Mouse (Mus musculus) central nervous system, embryonic 11.5 days (tissue): ENCODE data around the gene Epop. TPM values are rescaled to one million over a fixed set of nuclear protein-coding genes. Genes with fewer than 3 reads are reported as not detected.

ENCODE experiments used
- polyA plus RNA-seq: library from polyadenylated mRNA; depleted of rRNA; stranded (reverse); fragments of >200 nt; gene quantifications from 2 replicates; pipeline ENCODE4 v1.2.3, GENCODE M21; 2012; rRNA removed

The Epop gene
- polyA plus RNA-seq = 12.7 and 22.7 TPM in 2 replicates

DNA sequence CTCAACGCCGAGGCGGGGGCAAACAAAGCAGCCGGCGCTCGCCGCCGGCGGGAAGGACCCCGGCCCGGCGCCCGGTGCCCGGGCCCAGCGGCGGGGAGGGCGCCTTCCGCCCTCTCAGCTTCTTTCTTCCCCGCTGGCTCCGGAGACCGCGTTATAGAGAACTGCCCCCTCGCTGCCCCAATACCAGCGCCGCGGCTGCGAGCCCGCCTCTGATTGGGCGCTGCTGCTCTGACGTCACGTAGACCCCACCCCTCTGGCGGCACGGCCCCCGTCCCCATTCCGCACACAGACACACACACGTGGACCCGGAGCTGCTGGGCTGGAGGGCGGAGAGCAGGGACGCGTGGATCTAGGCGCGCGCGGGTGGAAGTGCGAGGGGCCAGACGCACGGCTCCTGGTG, at the start of gene Epop:
Gene Epop (minus strand): TSS at position 127 of the 400 bp plus-strand sequence.

DNA sequence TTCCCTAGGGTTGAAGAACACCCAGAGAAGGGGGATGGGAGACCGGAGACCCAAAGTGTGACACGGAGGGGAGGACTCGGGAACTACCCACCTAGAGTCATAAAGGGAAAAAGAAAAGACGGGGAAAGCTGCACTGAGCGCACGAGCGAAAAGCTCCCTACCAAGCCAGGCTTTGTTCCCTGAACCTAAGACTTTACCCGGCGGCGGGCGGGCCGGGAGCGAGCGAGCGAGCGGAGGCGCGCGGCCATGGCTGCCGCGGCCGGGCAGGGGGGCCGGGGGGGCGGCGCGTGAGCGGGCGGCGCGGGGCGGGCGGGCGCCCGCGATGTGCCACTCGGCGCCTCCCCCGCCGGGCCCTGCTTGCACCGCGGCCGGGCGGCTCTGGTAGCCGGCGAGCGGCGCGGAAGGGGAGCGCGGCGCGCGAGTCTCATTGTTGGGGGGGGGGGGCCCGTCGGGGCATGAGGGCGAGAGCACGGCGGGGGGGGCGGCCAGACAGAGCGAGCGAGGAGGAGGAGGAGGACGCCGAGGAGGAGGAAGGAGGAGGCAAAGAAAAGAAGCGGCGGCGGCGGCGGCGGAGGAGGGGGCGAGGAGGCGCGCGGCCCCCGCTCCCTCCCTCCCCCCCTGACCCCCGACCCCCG, 33.5 kb upstream of the Epop start, which contains the start of gene Mllt6:
Gene Mllt6 (plus strand): TSS at position 522 of the 635 bp plus-strand sequence.

Other genes with a start within 250 kb of the Epop start
- gene Arhgap23, start 214.2 kb downstream of the Epop start, polyA plus RNA-seq = 14.1 and 16.5 TPM in 2 replicates
- gene 4933428G20Rik, start 129.4 kb downstream of the Epop start, polyA plus RNA-seq = 0.12 TPM in 1 of 2 replicates, not detected in the other
- 12.5 and 17.5 TPM in 2 replicates for gene Srcin1, start 53.5 kb downstream of the Epop start, polyA plus RNA-seq
- 34.2 and 41.0 TPM in 2 replicates for gene Mllt6, start 33.7 kb upstream of the Epop start, polyA plus RNA-seq
- 8.7 and 11.0 TPM in 2 replicates for gene Cisd3, start 56.1 kb upstream of the Epop start, polyA plus RNA-seq
- 92.4 and 117 TPM in 2 replicates for gene Pcgf2, start 70.8 kb upstream of the Epop start, polyA plus RNA-seq
- 282 and 471 TPM in 2 replicates for gene Psmb3, start 73.7 kb upstream of the Epop start, polyA plus RNA-seq
- 30.7 and 36.6 TPM in 2 replicates for gene Pip4k2b, start 115.0 kb upstream of the Epop start, polyA plus RNA-seq
- gene Cwc25, start 136.9 kb upstream of the Epop start, polyA plus RNA-seq = 20.1 and 28.6 TPM in 2 replicates
- 0.52 and 0.95 TPM in 2 replicates for gene 1700001P01Rik, start 146.2 kb upstream of the Epop start, polyA plus RNA-seq
- 992 and 1,452 TPM in 2 replicates for gene Rpl23, start 152.7 kb upstream of the Epop start, polyA plus RNA-seq
- gene Lasp1, start 169.3 kb upstream of the Epop start, polyA plus RNA-seq = 58.6 and 78.0 TPM in 2 replicates
- gene B230217C12Rik, start 211.1 kb upstream of the Epop start, polyA plus RNA-seq = 8.3 and 18.7 TPM in 2 replicates